Mouse (Mus musculus): ENCODE measurements around the gene Mat2b.
"Not testable (repeated sequence)": the region's sequence is repeated elsewhere in the genome, so short reads cannot be mapped to it uniquely, and the experiment has no call there.

- TF ChIP-seq CTCF, POLR2A (IDR thresholded peaks at IDR 0.05; ENCODE audit: extremely low read depth, insufficient read depth, low read length): not testable (repeated sequence)
Measured at GRCm38 (mm10) chr11:40709899-40710298, 14.9 kb upstream of the Mat2b start.

All from cortical plate, adult 2 months (tissue).